14 mouse cellular contexts compared by ENCODE assay signal in the genomic region with DNA sequence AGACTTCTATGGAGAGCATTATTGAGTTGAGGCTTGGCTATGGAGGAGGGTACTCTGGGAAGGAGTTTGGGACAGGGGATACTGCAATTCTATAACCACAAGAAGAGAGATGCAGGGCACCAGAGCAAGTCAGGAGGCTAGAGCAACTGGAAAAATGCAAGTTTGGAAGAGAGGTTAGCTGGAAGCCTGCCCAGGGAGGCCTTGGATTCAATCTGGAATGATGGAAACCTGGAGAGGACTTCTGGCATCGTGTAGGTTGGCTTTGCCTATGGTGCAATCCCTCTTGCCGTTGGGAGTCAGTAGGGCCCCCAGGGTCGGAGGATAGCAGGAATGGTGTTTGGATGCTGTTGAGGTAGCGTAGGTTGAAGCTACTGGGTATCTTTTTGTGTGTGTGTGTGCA.
"Had no signal": no experiment of that assay in that cellular context is flagged by ENCODE, and none has a peak within 500 bp of the region (broad histone marks: within the 10 kb centered on the region; RNA-seq: fewer than 3 reads in every experiment).

No protein-coding gene starts in this region.

- DNase-seq: kidney, postnatal 14 days; layer of hippocampus, postnatal 36 days; lung, embryonic 14.5 days; lung, postnatal 10 days; lung, postnatal 4 days; midbrain, embryonic 14.5 days; right cerebral cortex, adult 18-20 months; right cerebral cortex, postnatal 25 days; thymus, postnatal 36 days had no signal

- H3K4me1 ChIP-seq: limb, embryonic 15.5 days; liver, embryonic 12.5 days had no signal

- H3K36me3 ChIP-seq: limb, embryonic 15.5 days; liver, embryonic 12.5 days; midbrain, embryonic 10.5 days; neural tube, embryonic 15.5 days had no signal

- H3K27me3 ChIP-seq: limb, embryonic 15.5 days; liver, embryonic 12.5 days; neural tube, embryonic 15.5 days had no signal

- H3K27ac ChIP-seq: limb, embryonic 15.5 days; liver, embryonic 12.5 days; midbrain, embryonic 10.5 days; neural tube, embryonic 15.5 days had no signal

- H3K4me3 ChIP-seq: limb, embryonic 15.5 days; liver, embryonic 12.5 days; midbrain, embryonic 10.5 days; myocyte; neural tube, embryonic 15.5 days had no signal

- H3K9me3 ChIP-seq: limb, embryonic 15.5 days; liver, embryonic 12.5 days; midbrain, embryonic 10.5 days; neural tube, embryonic 15.5 days had no signal
